Mouse (Mus musculus) right cerebral cortex, adult 2 months (tissue): ENCODE measurements around the gene Nmt1.
A peak's percentile ranks its signal among the peaks of the same experiment; 100 is the strongest.

Experiments
- DNase-seq, 2 experiments: peaks; one replicate each; pipeline ENCODE4 v3.0.0; 2021 to 2022; ENCODE audit warnings: low spot score in 2 of 2

The Nmt1 gene

GRCm38 (mm10) chr11:103078131-103078530 is 50.1 kb downstream of the Nmt1 start:
- DNase-seq = no peak

- DNase-seq = no peak
Measured at GRCm38 (mm10) chr11:103080323-103081091, 52.5 kb downstream of the Nmt1 start.

DNA sequence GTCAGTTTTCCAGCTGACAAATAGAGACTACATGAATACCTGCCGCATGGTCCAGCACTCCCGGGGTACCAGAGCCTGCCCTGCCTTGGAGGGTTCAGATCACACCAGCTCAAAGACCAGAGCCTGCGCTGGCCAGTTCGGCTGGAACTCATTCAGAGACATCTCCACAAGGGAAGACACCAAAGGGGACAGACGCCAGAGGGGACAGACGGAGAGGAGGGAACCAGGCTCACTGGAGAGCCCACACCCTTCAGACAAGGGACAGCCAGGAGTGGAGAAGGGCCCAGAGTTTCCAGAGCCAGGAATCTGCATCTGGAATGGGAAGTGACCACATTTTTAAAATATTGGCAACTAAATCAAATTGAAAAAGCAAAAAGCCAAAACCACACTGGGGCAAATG is 53.6 kb downstream of the Nmt1 start:
- no peak for DNase-seq

- DNase-seq = no peak
Measured at GRCm38 (mm10) chr11:103093306-103093705, 65.3 kb downstream of the Nmt1 start.

GRCm38 (mm10) chr11:103093862-103094833 is 66.2 kb downstream of the Nmt1 start:
- no peak for DNase-seq

- DNase-seq = no peak
Measured at GRCm38 (mm10) chr11:103095107-103095670, 67.2 kb downstream of the Nmt1 start.

DNA sequence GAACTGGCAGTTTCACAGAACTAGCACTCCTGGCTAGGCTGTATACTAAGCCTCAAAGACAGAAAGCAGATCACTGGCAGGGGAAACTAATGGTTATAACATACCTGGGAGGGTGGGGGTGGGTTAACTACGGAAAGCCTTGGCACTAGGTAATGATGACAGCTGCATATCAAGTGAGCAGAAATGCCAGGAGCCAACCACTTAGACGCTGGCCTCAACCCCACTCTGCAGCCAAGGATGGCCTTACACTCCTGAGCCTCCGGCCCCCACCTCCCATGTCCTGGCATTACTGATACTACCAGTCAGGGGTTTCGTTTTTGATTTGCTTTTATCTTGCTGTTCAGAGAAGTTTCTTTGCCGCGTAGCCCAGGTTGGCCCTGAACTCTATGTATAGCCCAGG is 67.8 kb downstream of the Nmt1 start:
- DNase-seq = no peak

DNA sequence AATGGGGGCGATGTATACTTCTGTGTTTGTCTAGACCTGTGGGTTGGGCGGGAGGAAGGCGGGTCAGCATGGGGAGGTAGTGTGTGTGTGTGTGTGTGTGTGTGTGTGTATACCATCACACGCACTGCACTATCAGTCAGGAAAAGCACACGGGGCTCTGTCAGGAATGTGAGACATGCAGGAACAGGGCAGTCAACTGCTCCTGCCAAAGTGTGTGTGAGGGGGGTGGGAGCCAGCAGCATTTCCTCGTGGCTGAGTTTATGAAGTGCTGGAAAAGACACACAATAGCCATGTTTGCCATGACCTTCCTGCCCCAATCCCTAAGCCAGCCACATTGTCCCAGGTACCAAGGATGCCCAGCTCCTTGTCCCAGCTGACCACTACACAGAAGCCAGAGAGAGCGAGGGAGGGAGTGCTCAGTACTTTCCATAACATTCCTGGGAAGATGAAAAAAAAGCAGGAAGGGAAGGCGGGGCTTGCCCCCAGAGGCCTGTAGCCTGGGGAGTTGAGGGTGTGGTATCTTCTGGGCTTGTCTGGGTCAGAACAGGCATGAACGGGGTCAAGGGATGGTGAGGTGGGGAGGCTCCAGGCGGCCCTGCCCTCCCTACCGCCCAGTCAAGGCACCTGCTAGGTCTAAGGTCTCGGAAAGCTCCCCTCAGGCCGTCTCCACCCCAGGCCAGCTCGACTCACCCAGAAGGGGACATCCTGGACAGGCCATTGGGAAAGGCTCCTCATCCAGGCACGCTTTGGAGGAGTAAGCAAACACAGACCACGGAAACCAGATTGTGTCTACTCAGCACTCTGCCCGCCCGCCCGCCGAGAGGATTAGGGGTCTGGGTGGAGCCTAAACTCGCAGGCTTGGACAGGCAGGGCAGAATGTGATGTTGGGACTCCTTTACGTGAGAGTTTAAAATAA is 69.2 kb downstream of the Nmt1 start:
- DNase-seq = no peak

- no peak for DNase-seq
Measured at GRCm38 (mm10) chr11:103098531-103099190, 70.7 kb downstream of the Nmt1 start.

DNA sequence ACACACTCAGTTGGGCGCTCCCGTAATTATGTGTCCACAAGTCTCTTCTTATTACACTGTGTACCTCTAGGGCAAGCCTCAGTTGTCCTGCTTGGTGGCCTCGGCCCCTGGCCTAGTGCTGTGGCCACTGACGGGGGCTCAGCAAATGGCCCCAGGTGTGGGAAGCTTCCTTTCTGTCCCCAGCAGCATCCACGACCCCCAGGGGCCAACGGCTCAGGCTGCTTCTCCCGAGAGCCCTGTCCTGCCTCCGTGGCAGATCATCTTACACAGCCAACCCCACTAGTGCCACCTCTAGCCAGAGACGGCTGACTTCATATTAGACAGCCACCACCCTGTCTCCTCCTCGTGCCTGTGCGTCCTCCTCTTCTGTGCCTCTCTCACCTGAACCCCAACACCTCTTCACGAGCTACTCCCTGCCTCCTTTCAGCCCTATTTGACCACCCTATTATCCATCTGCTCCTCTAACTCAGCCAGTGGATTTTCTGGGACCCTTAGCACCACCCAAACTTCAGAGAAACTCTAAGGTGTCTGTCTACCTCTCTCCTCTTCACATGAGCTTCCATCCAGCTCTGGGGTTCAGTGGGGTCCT is 71.5 kb downstream of the Nmt1 start:
- DNase-seq = no peak

DNA sequence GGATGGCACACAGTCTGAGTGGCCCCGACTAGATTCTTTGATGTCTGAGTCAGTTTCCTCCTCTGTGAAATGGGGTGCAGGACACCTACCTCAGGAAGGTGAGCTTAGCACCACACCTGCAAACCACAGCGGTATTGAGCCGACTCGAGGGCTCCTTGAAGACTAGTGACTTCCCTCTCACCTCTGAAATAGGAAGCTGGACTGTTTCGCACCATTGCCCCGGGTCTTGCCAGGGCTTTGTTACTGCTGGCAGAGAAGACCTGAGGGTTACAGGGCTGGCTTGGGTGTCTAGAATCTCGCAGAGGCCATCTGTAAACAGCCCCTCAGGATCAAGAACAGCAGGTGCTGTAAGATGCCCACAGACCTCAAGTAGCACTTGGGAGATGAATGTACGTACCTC is 72.4 kb downstream of the Nmt1 start:
- no peak for DNase-seq

DNA sequence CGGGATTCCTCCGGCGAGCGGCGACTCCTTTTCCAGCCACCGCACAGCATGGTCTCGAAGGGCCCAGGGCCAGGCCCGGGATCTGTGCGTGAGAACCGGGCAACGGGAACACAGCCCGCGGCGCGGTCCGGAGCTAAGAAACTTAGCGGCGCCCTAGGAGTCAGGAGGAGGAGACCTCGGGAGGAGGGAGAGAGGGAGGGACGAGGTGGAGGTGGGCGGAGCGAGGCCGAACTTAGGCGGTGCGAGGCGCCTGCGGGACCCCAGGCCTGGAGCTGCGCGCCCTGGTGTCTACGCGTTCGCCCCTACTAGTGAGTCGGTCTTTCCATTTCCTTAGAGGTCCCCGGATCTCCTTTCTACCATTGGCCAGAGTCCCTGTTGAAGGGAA is 73.5 kb downstream of the Nmt1 start, which contains the start of the genes Plcd3 and Acbd4:
Gene Plcd3 (minus strand): TSS at position 178 of the 385 bp plus-strand sequence.
Gene Acbd4 (plus strand): TSS at position 202 of the 385 bp plus-strand sequence.
- DNase-seq = peak; percentile 67 to 70

- peak; percentile 75 to 83 for DNase-seq
Measured at GRCm38 (mm10) chr11:103101866-103102501, 74.0 kb downstream of the Nmt1 start.

DNA sequence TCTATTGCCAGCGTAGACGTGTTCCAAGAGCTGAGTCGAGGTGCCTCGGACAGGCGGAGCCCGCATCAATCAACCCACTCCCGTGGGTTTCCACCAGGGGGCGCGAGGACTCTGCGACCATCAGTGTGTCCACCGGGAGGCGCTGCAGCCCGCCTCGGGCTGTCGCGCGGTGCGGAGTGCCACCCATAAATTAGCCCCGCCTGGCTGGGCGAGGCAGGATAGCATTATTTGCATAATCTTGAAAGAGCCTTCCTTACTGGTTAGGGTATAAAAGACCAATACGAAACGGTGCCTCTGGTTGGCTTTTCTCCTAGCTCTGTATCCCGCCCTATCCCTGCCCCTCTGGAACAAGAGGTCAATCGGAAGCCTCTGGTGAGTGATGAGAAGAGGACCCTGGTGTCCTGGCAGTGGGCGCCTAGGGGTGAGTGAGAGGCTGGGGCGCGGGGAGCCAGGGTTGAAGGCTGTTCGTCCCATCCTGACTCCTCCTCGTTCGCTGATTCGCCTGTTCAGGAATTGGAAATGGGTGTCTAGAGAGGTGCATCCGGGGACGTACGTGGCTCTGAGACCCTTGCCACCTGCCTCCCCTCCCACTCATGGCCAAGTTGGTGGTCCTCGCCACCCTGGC is 74.8 kb downstream of the Nmt1 start:
- peak; percentile 97 to 98 for DNase-seq

DNA sequence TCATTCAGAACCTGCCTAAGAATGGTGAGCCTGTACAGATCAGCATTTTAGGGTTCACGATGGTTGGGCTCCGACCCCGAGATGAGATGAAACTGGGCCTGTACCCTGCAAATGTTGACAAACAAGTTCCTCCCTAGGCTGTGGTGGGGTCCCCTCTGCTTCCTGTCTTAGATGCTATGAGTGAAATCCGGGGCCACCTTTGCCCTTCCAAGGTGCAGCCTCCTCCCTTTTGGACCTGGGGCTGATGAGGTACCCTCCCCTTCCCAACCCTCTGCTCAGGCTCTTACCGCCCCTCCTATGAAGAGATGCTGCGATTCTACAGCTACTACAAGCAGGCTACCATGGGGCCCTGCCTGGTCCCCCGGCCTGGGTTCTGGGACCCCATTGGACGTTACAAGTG is 75.6 kb downstream of the Nmt1 start:
- DNase-seq = no peak

GRCm38 (mm10) chr11:103104469-103104868 is 76.5 kb downstream of the Nmt1 start:
- no peak for DNase-seq

DNA sequence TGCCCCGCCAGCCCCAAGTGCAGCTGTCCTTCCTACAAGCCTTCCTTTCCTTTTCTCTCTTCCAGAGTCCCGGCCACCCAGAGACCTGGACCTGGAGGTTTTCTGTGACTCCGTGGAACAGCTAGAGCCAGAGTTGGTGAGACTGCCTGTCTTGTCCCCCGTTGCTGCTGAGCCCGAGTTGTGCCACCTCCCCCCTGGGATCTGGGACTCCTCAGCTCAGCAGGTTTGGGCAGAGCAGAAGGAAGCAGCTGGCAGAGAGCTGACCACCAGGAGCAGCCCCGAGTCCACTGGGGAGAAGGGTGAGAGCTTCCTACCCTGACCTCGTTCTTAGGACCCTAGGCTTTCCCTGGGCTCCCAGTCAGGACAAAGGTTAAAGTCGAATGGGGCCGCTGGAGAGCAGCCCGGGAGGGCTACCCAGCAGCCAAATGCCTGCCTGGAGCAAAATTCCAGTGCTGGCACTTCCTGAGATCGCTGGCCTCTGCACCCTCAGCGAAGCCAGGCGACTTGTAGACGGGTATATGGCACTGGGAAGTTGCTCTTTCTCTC is 77.3 kb downstream of the Nmt1 start:
- DNase-seq = no peak

DNA sequence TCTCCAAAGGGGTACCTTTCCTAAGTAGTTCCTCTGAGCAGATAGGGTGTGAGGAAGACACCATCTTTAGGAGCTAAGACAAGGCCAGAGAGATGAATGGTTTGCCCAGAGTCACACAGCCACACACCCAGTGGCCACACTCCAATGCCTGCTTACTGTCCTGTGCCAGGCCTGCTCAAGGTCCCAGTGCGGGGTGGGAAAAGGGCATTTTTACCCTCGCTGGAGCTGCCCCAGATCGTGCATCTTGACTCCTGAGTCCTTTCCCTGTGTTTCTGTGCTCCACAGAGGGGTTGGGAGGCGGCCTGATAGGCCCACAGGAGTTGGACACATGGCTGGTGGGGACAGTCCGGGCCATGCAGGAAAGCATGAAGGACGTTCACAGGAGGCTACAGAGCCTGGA is 77.8 kb downstream of the Nmt1 start:
- no peak for DNase-seq

DNA sequence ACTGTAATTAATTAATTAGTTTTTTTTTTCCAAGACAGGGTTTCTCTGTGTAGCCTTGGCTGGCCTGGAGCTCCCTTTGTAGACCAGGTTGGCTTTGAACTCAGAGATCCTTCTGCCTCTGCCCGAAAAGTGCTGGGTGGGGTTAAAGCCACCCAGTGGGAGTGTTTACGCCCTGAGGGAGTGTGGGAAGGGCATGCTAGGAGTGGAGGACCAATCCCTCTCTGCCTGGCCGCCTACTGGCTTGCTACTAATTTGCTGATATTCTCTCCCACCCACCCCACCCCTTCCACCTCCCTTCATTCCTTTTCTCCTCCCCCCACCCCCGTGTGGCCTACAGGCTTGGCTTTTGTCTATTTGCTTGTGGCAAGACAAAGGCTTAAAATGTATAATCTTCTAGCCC is 78.4 kb downstream of the Nmt1 start:
- no peak for DNase-seq
